In the genomic region with DNA sequence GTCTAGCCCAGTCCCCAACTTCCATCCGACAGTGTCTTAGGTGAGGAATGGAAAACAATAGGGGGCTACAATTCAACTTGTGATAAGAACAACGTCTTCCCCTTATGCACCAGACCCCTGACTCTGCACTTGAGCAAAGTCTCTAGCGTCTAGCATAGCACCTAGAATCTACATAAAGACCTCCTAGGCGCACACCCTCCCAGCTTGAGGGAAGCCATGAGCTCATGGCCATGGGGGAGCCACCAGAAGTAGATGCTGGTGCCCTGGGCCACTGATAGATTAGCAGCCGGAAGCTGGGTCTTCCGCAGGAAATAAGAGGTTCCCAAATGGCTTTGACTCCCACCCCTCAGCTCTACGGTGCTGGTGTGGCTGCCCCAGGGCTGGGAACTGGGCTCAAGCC, we compare ENCODE assay signal across 7 mouse cellular contexts. TPM values are rescaled to one million over a fixed set of nuclear protein-coding genes. Genes with fewer than 3 reads are reported as not detected.
DNase-seq lines count a peak whose midpoint lies in the region; ATAC-seq lines count a peak whose summit lies in the region.

No protein-coding gene starts in this region.

- H3K4me3 ChIP-seq in neural tube, embryonic 11.5 days (ENCODE audit: low read depth, low read length): peak overlapping the region; percentile 87
- H3K4me3 ChIP-seq in embryonic facial prominence, embryonic 12.5 days: peak overlapping the region; percentile 81
- peak overlapping the region; percentile 91 for H3K4me3 ChIP-seq in intestine, embryonic 16.5 days (ENCODE audit: low read length)
- peak overlapping the region; percentile 92 for H3K4me3 ChIP-seq in neural tube, embryonic 12.5 days

- H3K4me2 ChIP-seq in neural tube, embryonic 11.5 days (ENCODE audit: low read depth): peak overlapping the region; percentile 88
- H3K4me2 ChIP-seq in embryonic facial prominence, embryonic 12.5 days (replicated peaks): peak overlapping the region; percentile 74
- H3K4me2 ChIP-seq in intestine, embryonic 16.5 days (ENCODE audit: low read depth, low read length): peak overlapping the region; percentile 89
- H3K4me2 ChIP-seq in neural tube, embryonic 12.5 days (replicated peaks): peak overlapping the region; percentile 78

- H3K27me3 ChIP-seq in neural tube, embryonic 11.5 days (ENCODE audit: control insufficient read depth, insufficient read depth, low read length): no peaks in the 10 kb centered on the region
- no peaks in the 10 kb centered on the region for H3K27me3 ChIP-seq in embryonic facial prominence, embryonic 12.5 days
- H3K27me3 ChIP-seq in intestine, embryonic 16.5 days (replicated peaks; ENCODE audit: control insufficient read depth, insufficient read depth, low read length): no peaks in the 10 kb centered on the region
- H3K27me3 ChIP-seq in neural tube, embryonic 12.5 days (replicated peaks): no peaks in the 10 kb centered on the region

- H3K36me3 ChIP-seq in neural tube, embryonic 11.5 days (ENCODE audit: control insufficient read depth, insufficient read depth, low read length): no peaks in the 10 kb centered on the region; the same call in 1 of the 2 replicates
- H3K36me3 ChIP-seq in embryonic facial prominence, embryonic 12.5 days: 0 out of 2 replicates have a peak, but pooled peaks cover 2% of the 10 kb centered on the region
- no peaks in the 10 kb centered on the region for H3K36me3 ChIP-seq in intestine, embryonic 16.5 days (ENCODE audit: control insufficient read depth, insufficient read depth, low read length)
- H3K36me3 ChIP-seq in neural tube, embryonic 12.5 days: peaks cover 8% of the 10 kb centered on the region

- H3K27ac ChIP-seq in neural tube, embryonic 11.5 days (ENCODE audit: low read depth, low read length): no peak overlapping the region
- H3K27ac ChIP-seq in embryonic facial prominence, embryonic 12.5 days: no peak overlapping the region
- no peak overlapping the region; the same call in 1 of the 2 replicates for H3K27ac ChIP-seq in intestine, embryonic 16.5 days (ENCODE audit: low read length)
- no peak overlapping the region for H3K27ac ChIP-seq in neural tube, embryonic 12.5 days

- H3K4me1 ChIP-seq in neural tube, embryonic 11.5 days (ENCODE audit: control insufficient read depth, insufficient read depth, low read length): peaks cover 7% of the 10 kb centered on the region
- peaks cover 28% of the 10 kb centered on the region for H3K4me1 ChIP-seq in embryonic facial prominence, embryonic 12.5 days
- H3K4me1 ChIP-seq in intestine, embryonic 16.5 days (ENCODE audit: control insufficient read depth, insufficient read depth, low read length): peaks cover 25% of the 10 kb centered on the region
- H3K4me1 ChIP-seq in neural tube, embryonic 12.5 days: peaks cover 35% of the 10 kb centered on the region

- peak overlapping the region; percentile 86 for H3K9ac ChIP-seq in neural tube, embryonic 11.5 days (ENCODE audit: low read length)
- peak overlapping the region; percentile 94 for H3K9ac ChIP-seq in embryonic facial prominence, embryonic 12.5 days
- H3K9ac ChIP-seq in intestine, embryonic 16.5 days (ENCODE audit: low read depth, low read length): peak overlapping the region; percentile 86
- peak overlapping the region; percentile 93 for H3K9ac ChIP-seq in neural tube, embryonic 12.5 days

- 33% methylated on average over 7 of the region's 7 CpGs for WGBS in neural tube, embryonic 11.5 days
- 23% methylated on average over 7 of the region's 7 CpGs for WGBS in embryonic facial prominence, embryonic 12.5 days
- whole genome bisulfite sequencing in intestine, embryonic 16.5 days: 24% methylated on average over 7 of the region's 7 CpGs
- WGBS in neural tube, embryonic 12.5 days: 31% methylated on average over 7 of the region's 7 CpGs

- H3K9me3 ChIP-seq in neural tube, embryonic 11.5 days (ENCODE audit: control insufficient read depth, low read length): no peaks in the 10 kb centered on the region
- H3K9me3 ChIP-seq in embryonic facial prominence, embryonic 12.5 days: no peaks in the 10 kb centered on the region
- no peaks in the 10 kb centered on the region for H3K9me3 ChIP-seq in intestine, embryonic 16.5 days (ENCODE audit: control insufficient read depth, low read length)
- no peaks in the 10 kb centered on the region for H3K9me3 ChIP-seq in neural tube, embryonic 12.5 days

- DNase-seq in neural tube, embryonic 11.5 days (ENCODE audit: low spot score): no peak
- DNase-seq in neural tube, embryonic 10.5 days (ENCODE audit: extremely low spot score, low spot score): no peak
- DNase-seq in urinary bladder, postnatal 4 days (ENCODE audit: low spot score in 2 of 2): no peak
- no peak for DNase-seq in layer of hippocampus, adult 8-10 months (ENCODE audit: low spot score in 2 of 2)

- no peak for ATAC-seq in neural tube, embryonic 11.5 days (ENCODE audit: insufficient read depth, low FRiP score, low TSS enrichment)
- ATAC-seq in embryonic facial prominence, embryonic 12.5 days (ENCODE audit: insufficient number of reproducible peaks, insufficient read depth, low FRiP score, low TSS enrichment): no peak
- ATAC-seq in intestine, embryonic 16.5 days: no peak
- no peak for ATAC-seq in neural tube, embryonic 12.5 days (ENCODE audit: low FRiP score, low read depth)

RNA-seq across cellular contexts. Expression of a gene that starts 0.8 kb away (rescaled TPM):
- polyA plus RNA-seq in neural tube, embryonic 11.5 days (2014; fragmentation: Nextera tagmentation; extraction: Ambion mirVana): 58.7 and 59.7 TPM in 2 replicates
- polyA plus RNA-seq in embryonic facial prominence, embryonic 12.5 days (2016; fragmentation: Nextera tagmentation; extraction: Ambion mirVana): 56.1 and 63.3 TPM in 2 replicates
- 29.3 and 31.5 TPM in 2 replicates for polyA plus RNA-seq in intestine, embryonic 16.5 days (2015; fragmentation: Nextera tagmentation; extraction: Ambion mirVana)
- 121 and 126 TPM in 2 replicates for polyA plus RNA-seq in neural tube, embryonic 12.5 days (2016; fragmentation: Nextera tagmentation; extraction: Ambion mirVana)
- 100 to 1,000 TPM; 144 to 156 (median 150) TPM for total RNA-seq in layer of hippocampus, adult 8-10 months (2022)

RNA-seq across cellular contexts. Expression of a gene that starts 22.7 kb away (rescaled TPM):
- 279 and 295 TPM in 2 replicates for polyA plus RNA-seq in neural tube, embryonic 11.5 days (2014; fragmentation: Nextera tagmentation; extraction: Ambion mirVana)
- polyA plus RNA-seq in embryonic facial prominence, embryonic 12.5 days (2016; fragmentation: Nextera tagmentation; extraction: Ambion mirVana): 646 and 656 TPM in 2 replicates
- polyA plus RNA-seq in intestine, embryonic 16.5 days (2015; fragmentation: Nextera tagmentation; extraction: Ambion mirVana): 312 and 334 TPM in 2 replicates
- 265 and 278 TPM in 2 replicates for polyA plus RNA-seq in neural tube, embryonic 12.5 days (2016; fragmentation: Nextera tagmentation; extraction: Ambion mirVana)
- total RNA-seq in layer of hippocampus, adult 8-10 months (2022): 1 to 10 TPM; 4.2 to 6.6 (median 5.5) TPM

RNA-seq across cellular contexts. Expression of a gene that starts 26.5 kb away (rescaled TPM):
- polyA plus RNA-seq in neural tube, embryonic 11.5 days (2014; fragmentation: Nextera tagmentation; extraction: Ambion mirVana): 408 and 418 TPM in 2 replicates
- 388 and 392 TPM in 2 replicates for polyA plus RNA-seq in embryonic facial prominence, embryonic 12.5 days (2016; fragmentation: Nextera tagmentation; extraction: Ambion mirVana)
- 671 and 689 TPM in 2 replicates for polyA plus RNA-seq in intestine, embryonic 16.5 days (2015; fragmentation: Nextera tagmentation; extraction: Ambion mirVana)
- 403 and 410 TPM in 2 replicates for polyA plus RNA-seq in neural tube, embryonic 12.5 days (2016; fragmentation: Nextera tagmentation; extraction: Ambion mirVana)
- 100 to 1,000 TPM; 169 to 190 (median 176) TPM for total RNA-seq in layer of hippocampus, adult 8-10 months (2022)
